Mouse (Mus musculus) hindbrain, embryonic 16.5 days (tissue): ENCODE measurements around the gene Mall. TPM values are rescaled to one million over a fixed set of nuclear protein-coding genes. Genes with fewer than 3 reads are reported as not detected.
A peak's percentile ranks its signal among the peaks of the same experiment; 100 is the strongest.

ENCODE experiments used
- ATAC-seq: fragments of 200-750 bp; cut with Nextera tagmentation; 2 replicates; pipeline ENCODE4 v1.8.0; 2017; ENCODE audit warnings: moderate TSS enrichment, moderate library complexity
- H3K27ac ChIP-seq: fragments of 300-500 bp; sonication (generic); 2 replicates; pipeline ENCODE4 v1.5.1; 2014; ENCODE audit warnings: low read depth, mild to moderate bottlenecking, control low read depth, low read length, moderate library complexity
- H3K27me3 ChIP-seq: fragments of 300-500 bp; sonication (generic); replicated peaks from 2 replicates; pipeline ENCODE4 v1.6.1; 2014; ENCODE audit warnings: low read length; ENCODE audit not compliant: control insufficient read depth, insufficient read depth
- H3K36me3 ChIP-seq: fragments of 300-500 bp; sonication (generic); 2 replicates; pipeline ENCODE4 v1.6.1; 2014; ENCODE audit warnings: mild to moderate bottlenecking, low read length, moderate library complexity, mixed read lengths; ENCODE audit not compliant: control insufficient read depth, insufficient read depth
- H3K4me1 ChIP-seq: fragments of 300-500 bp; sonication (generic); 2 replicates; pipeline ENCODE4 v1.6.1; 2014; ENCODE audit warnings: low read depth, low read length; ENCODE audit not compliant: control insufficient read depth, insufficient read depth
- H3K4me2 ChIP-seq: fragments of 300-500 bp; sonication (generic); 2 replicates; pipeline ENCODE4 v1.6.1; 2014; ENCODE audit warnings: mild to moderate bottlenecking, low read length, control low read depth, moderate library complexity
- H3K4me3 ChIP-seq: fragments of 300-500 bp; sonication (generic); 2 replicates; pipeline ENCODE4 v1.5.1; 2014; ENCODE audit warnings: mild to moderate bottlenecking, low read length, control low read depth, moderate library complexity
- H3K9ac ChIP-seq: fragments of 300-500 bp; sonication (generic); 2 replicates; pipeline ENCODE4 v1.6.1; 2014; ENCODE audit warnings: low read depth, mild to moderate bottlenecking, control low read depth, low read length, moderate library complexity
- H3K9me3 ChIP-seq: fragments of 300-500 bp; sonication (generic); 2 replicates; pipeline ENCODE4 v1.6.1; 2014; ENCODE audit warnings: mild to moderate bottlenecking, low read length, moderate library complexity; ENCODE audit not compliant: control insufficient read depth
- WGBS: fragments of 180-500 bp; shearing (Covaris S2); extraction: QIAGEN DNeasy Blood & Tissue Kit; methylation state at CpG from one replicate; pipeline ENCODE4 v1.1.7; 2014; 5-methylcytosine and 5-hydroxymethylcytosine counted together
- polyA plus RNA-seq: library from polyadenylated mRNA; unstranded; fragments of >200 nt; fragmentation: Nextera tagmentation; extraction: Ambion mirVana; gene quantifications from 2 replicates; pipeline ENCODE4 v1.2.1, GENCODE M21; 2015

Gene Mall
- polyA plus RNA-seq, 1 experiment from 2014 or later, result 1.3 TPM

GRCm38 (mm10) chr2:127735512-127736145 lies 5.9 kb upstream of the Mall start:
- H3K9ac ChIP-seq, result no peak overlapping the region
- no peak overlapping the region for H3K4me2 ChIP-seq
- H3K27me3 ChIP-seq, result no peaks in the 10 kb centered on the region
- WGBS, result 76% methylated on average over 9 of the region's 9 CpGs
- H3K27ac ChIP-seq, result no peak overlapping the region
- ATAC-seq, result no peak
- H3K9me3 ChIP-seq, result no peaks in the 10 kb centered on the region
- no peak overlapping the region for H3K4me3 ChIP-seq
- no peaks in the 10 kb centered on the region for H3K4me1 ChIP-seq
- H3K36me3 ChIP-seq, result no peaks in the 10 kb centered on the region

- H3K4me2 ChIP-seq, result no peak overlapping the region
Observed at GRCm38 (mm10) chr2:127734889-127735288, 5.2 kb upstream of the Mall start.

GRCm38 (mm10) chr2:127730301-127730997 lies 717 bp upstream of the Mall start:
- H3K9me3 ChIP-seq, result no peaks in the 10 kb centered on the region
- WGBS, result 49% methylated on average over 7 of the region's 7 CpGs

More at GRCm38 (mm10) chr2:127734889-127735288, 5.2 kb upstream of the Mall start:
- H3K4me1 ChIP-seq, result no peaks in the 10 kb centered on the region
- ATAC-seq, result no peak
- H3K27me3 ChIP-seq, result peaks cover 4% of the 10 kb centered on the region; the same call in 1 of the 2 replicates
- no peak overlapping the region for H3K27ac ChIP-seq
- H3K9ac ChIP-seq, result no peak overlapping the region
- H3K4me3 ChIP-seq, result no peak overlapping the region
- WGBS, result 81% methylated on average over 5 of the region's 5 CpGs
- no peaks in the 10 kb centered on the region for H3K9me3 ChIP-seq
- H3K36me3 ChIP-seq, result no peaks in the 10 kb centered on the region

GRCm38 (mm10) chr2:127728661-127729450 lies 876 bp downstream of the Mall start:
- Histone ChIP-seq H3K9me3 (no peaks in the 10 kb centered on the region), H3K4me2 (no peak overlapping the region), H3K27me3 (peaks cover 7% of the 10 kb centered on the region; the same call in 1 of the 2 replicates), H3K9ac (no peak overlapping the region), H3K4me3 (no peak overlapping the region), H3K36me3 (no peaks in the 10 kb centered on the region), H3K27ac (no peak overlapping the region), H3K4me1 (no peaks in the 10 kb centered on the region)
- WGBS, result 37% methylated on average over 15 of the region's 15 CpGs
- no peak for ATAC-seq

More at GRCm38 (mm10) chr2:127730301-127730997, 717 bp upstream of the Mall start:
- no peak overlapping the region for H3K4me2 ChIP-seq
- H3K36me3 ChIP-seq, result no peaks in the 10 kb centered on the region
- H3K27ac ChIP-seq, result no peak overlapping the region
- no peaks in the 10 kb centered on the region for H3K4me1 ChIP-seq
- no peak overlapping the region for H3K9ac ChIP-seq
- H3K27me3 ChIP-seq, result peaks cover 7% of the 10 kb centered on the region; the same call in 1 of the 2 replicates
- no peak overlapping the region for H3K4me3 ChIP-seq
- ATAC-seq, result no peak

GRCm38 (mm10) chr2:127728146-127728545 lies 1.6 kb downstream of the Mall start:
- no peak overlapping the region for H3K9ac ChIP-seq
- H3K4me3 ChIP-seq, result no peak overlapping the region
- no peaks in the 10 kb centered on the region for H3K36me3 ChIP-seq
- H3K27ac ChIP-seq, result no peak overlapping the region
- 78% methylated on average over 6 of the region's 6 CpGs for WGBS
- H3K4me1 ChIP-seq, result no peaks in the 10 kb centered on the region
- peaks cover 7% of the 10 kb centered on the region; the same call in 1 of the 2 replicates for H3K27me3 ChIP-seq
- ATAC-seq, result no peak
- no peak overlapping the region for H3K4me2 ChIP-seq
- H3K9me3 ChIP-seq, result no peaks in the 10 kb centered on the region

- H3K27ac ChIP-seq, result no peak overlapping the region
- no peaks in the 10 kb centered on the region for H3K36me3 ChIP-seq
- ATAC-seq, result no peak
- no peaks in the 10 kb centered on the region for H3K27me3 ChIP-seq
- WGBS, result 65% methylated on average over 4 of the region's 4 CpGs
- H3K4me1 ChIP-seq, result no peaks in the 10 kb centered on the region
- no peaks in the 10 kb centered on the region for H3K9me3 ChIP-seq
- H3K4me2 ChIP-seq, result no peak overlapping the region
- H3K9ac ChIP-seq, result no peak overlapping the region
- no peak overlapping the region for H3K4me3 ChIP-seq
Observed at GRCm38 (mm10) chr2:127723193-127723592, 6.5 kb downstream of the Mall start.

- H3K36me3 ChIP-seq, result no peaks in the 10 kb centered on the region
- H3K4me2 ChIP-seq, result no peak overlapping the region
- no peaks in the 10 kb centered on the region for H3K4me1 ChIP-seq
- no peaks in the 10 kb centered on the region for H3K9me3 ChIP-seq
- ATAC-seq, result peak; percentile 79
- H3K27me3 ChIP-seq, result no peaks in the 10 kb centered on the region
- H3K4me3 ChIP-seq, result no peak overlapping the region
- no peak overlapping the region for H3K27ac ChIP-seq
- 63% methylated on average over 7 of the region's 7 CpGs for WGBS
- no peak overlapping the region for H3K9ac ChIP-seq
Observed at GRCm38 (mm10) chr2:127722176-127722892, 7.4 kb downstream of the Mall start.

- H3K36me3 ChIP-seq, result no peaks in the 10 kb centered on the region
- 76% methylated on average over 8 of the region's 8 CpGs for WGBS
- no peaks in the 10 kb centered on the region for H3K9me3 ChIP-seq
- ATAC-seq, result no peak
- H3K9ac ChIP-seq, result no peak overlapping the region
- no peak overlapping the region for H3K4me3 ChIP-seq
- no peaks in the 10 kb centered on the region for H3K27me3 ChIP-seq
- H3K4me2 ChIP-seq, result no peak overlapping the region
- H3K27ac ChIP-seq, result no peak overlapping the region
- H3K4me1 ChIP-seq, result no peaks in the 10 kb centered on the region
Observed at GRCm38 (mm10) chr2:127718839-127719468, 10.8 kb downstream of the Mall start.
